Mouse (Mus musculus) urinary bladder, postnatal 4 days (tissue): Measurements from ENCODE around the gene Camta1.

Source experiments
- DNase-seq, 2 experiments: peaks; one replicate each; pipeline ENCODE4 v3.0.0; 2021 to 2022; ENCODE audit warnings: low spot score in 2 of 2

The Camta1 gene

DNA sequence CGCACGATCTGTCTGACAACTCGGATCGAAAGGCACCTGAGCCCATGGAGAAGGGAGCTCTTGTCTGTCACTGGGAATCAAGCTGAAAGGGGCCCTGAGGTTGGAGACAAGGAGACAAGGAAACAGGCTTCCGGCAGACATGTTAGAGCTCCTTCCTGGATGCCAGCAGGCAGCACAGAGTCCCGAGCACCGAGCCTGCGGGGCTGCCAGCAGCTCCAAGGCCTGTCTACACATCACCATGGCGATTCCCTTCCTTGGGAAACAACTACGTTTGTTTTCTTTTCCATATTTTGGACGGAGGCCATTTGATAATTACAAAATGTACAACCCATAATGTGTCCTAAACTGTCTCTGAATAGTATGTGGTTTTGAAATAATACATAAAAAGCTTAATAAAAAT lies 122.8 kb downstream of the Camta1 start:
- DNase-seq: no peak

DNA sequence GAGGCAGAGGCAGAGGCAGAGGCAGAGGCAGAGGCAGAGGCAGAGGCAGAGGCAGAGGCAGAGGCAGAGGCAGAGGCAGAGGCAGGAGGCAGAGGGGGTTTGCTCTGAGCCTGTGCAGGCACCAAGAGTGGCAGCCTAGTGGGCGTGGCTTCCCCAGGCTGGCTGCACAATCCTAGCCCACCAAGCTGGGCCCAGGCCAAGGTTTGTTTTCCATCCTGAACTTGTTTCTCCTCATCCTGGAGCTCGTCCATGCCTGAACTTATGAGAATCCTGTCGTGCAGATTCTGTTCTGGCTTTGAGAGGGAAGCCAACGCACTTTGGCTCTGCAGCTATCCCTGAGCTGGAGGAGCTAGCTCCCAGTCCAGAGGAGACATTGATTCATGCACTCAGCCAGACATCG lies 123.4 kb downstream of the Camta1 start:
- no peak for DNase-seq

DNA sequence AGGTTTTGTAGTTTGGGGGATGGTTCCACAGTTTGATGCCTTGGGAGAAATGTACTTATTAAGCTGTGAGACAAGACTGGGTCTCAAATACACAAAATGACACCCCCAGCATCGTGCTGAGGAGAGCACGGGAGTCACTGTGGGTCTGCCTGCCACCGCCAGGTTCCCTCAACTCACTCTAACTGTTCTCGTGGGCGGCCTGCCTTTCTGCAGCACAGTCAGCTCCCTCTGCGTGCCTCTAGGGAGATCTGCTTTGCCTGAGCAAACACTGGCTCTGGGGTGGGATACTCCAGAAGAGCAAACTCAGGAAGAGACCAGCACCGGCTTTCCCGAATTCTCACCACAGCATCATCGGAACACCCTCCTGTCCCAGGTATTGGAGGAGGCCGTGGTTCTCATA lies 129.0 kb downstream of the Camta1 start:
- no peak for DNase-seq

DNA sequence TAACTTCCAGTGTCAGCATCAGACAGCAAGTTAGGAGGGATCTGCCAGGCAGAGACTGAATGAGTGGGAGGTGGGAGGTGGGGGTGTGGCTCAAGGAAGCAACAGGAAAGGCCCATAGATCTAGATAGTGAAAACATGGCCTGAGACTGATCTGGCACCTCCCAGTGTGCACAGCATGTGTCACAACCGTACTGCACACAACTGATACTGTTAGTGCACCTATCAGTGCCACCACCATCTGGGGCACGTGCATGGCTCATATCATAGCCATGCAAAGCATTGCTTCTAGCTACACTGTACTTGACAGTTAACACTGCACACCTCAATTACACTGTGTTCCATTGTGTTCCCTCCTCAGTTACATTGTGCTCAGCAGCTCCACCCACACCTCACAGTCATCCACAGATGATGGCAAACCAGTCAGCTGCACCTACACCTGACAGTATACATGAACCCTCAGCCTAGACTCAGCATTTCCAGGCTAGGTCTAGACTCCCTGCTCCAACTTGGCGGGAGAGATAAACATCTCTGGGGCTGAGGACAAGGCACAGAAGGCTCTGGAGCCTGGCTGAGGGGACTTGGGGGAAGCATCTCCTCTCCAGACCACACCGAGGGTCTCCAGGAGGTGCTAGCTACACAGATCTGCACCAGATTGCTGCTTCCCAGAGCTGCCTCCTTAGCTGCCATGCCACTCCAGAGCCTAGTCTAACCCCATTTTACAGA lies 131.5 kb downstream of the Camta1 start:
- DNase-seq: no peak

DNA sequence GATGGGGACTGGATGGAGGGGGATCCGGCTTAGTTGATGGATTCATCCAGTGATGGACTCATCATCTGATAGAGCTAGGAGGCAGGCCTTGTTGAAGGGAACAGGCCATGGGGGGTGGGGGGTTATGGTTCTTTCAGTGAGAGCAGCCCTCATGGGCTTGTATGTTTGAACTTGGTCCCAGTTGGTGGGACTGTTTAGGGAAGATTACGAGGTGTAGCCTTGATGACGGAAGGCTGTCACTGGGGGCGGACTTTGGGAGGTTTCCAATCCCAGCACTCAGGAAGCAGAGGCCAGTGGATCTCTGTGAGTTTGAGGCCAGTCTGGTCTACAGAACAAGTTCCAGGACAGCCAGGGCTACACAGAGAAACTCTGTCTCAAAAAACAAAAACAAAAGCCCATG lies 132.6 kb downstream of the Camta1 start:
- no peak for DNase-seq

DNA sequence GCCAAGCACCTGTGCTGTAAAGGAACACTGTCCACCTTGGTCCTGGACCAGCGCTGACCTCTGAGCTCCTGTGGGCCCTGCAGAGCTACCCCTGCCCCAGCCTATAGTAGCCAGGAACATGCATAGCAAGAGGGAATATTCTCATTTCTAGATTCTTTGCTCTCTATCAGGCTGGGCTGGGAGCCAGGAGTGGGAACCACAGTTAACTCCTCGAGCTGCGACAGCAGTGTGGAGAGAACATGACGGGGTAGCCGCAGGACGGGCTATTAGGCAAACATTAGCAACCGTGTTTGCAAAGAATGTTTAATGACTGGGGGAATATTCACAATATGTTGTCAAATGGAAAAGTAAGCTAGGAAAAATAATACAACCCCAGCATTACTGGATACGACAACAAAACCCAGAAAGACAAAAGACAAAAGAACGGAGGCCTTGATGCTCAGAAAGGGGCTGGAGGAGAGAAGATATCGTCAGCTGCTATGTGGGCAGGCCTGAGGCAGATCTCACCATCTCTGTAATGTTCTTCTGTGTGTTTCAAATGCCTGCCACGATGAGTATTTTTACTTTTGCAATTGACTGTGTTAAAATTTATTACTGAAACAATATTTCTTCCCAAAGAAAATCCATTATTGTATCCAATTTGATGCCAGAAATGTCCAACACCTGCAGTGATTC lies 133.1 kb downstream of the Camta1 start:
- DNase-seq: no peak

DNA sequence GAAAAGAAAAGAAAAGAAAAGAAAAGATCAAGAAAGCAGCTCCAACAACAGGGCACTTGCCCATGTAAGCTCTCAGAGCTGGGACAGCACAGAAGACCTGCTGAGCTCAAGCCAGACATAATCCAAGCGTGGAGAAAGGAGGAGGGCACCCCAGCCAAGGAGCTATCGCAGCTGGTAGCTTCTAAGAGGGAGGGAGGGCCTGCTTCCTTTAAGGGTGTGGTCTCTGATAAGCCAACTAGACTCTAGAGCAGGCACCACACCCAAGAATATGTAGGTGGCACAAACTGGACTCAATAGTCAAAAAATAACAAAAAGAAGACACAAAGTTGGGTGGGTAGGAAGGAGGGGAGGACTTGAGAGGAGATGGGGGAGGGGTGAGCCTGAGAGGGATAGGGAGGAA lies 135.3 kb downstream of the Camta1 start:
- no peak for DNase-seq

DNA sequence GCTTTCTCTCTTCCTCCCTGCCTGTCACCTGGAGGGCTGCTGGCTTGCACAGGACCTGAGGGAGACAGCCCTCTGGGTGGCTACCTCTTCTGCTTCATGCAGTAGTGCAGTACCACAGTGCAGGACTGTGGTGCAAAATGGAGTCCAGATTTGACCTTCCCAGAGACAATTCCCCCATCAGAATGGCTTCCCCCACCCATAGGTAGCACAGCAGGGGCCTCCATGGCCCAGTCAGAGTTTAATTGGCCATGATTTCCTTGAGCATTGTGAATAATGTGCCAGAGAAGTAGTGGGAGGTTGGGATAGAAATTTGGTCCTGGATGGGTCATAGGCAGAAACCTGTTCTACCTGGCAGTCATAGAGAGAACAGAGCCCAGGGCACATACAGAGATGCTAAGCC lies 136.8 kb downstream of the Camta1 start:
- no peak for DNase-seq

DNA sequence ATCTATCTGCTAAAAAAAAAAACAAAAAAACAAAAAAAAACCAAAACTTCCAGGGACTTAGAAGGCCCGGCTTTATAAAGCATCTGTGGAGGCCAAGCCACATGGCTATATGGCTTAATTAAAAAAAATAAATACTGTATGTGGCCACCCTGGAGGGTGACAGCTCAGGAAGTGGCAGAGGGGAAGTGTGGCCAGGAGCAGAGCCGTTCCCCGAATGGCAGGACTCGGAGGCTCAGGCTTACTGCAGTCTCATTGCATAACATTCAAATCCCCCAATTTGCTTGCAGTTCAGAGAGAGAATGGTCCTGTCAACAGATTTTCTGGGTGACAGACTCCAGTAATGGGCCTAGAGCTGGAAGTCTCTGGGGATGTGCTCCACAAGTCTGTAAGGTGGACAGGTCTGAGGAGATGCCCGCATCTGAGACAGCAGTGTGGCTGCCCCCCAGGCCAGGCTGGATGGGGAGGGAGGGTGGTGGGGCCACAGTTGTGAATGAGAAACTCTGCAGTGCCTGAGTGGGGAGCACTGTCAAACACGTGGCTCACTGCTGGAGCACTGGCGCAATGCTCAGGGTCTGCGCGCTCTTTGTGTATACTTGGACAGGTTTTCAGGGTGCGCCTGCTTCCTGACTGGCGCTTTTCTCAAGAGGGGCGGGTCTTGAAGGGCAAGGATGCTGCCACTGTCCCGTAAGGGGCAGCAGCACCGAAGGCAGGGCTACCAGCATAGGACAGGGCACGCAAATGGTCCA lies 140.8 kb downstream of the Camta1 start:
- DNase-seq: no peak

DNA sequence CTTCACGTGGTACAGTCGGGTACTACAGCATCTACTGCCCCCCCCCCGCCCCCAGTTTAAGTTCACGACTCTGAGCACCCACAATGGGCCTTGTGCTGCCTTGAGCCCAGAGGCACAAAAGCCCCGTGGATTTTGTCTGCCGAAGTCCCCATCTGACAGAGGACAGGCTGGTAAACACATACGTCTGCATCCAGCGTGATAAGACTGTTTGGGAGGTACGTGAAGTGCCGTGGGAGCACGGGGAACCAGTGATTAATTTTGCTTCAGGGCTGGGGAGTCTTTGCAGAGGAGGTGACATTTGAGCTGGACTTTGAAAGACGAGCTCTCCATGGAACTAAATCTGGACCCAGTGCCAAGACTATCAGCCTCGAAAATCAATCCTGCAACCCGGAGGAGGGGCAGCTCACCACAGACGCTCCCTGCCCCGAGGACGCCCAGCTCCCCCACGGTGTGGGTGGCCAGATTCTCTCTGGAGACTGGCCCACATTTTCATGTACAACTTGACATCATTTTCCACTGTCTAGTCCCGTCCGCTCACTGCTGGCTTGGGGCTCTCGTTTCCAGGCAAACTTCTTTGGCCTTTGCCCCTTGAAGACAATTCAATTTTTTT lies 142.7 kb downstream of the Camta1 start:
- no peak for DNase-seq

DNA sequence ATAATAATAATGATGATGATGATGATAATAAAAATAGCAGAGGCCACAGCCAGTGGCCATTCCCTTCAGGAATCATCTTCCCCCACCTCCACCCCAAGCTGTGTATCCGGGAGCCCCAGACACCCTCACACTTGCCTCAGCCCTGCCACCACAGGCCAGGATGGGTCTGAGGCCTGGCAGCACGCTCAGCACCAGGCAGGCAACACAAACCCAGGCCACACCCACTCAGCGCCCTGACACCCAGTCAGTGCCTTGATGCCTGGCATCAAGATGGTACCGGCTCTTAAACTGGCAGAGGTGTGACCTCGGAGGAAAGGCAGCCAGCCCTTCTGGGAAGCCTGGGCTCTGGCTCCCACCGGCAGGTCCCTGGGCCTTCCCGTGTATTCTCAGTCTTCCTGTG lies 143.8 kb downstream of the Camta1 start:
- no peak for DNase-seq

DNA sequence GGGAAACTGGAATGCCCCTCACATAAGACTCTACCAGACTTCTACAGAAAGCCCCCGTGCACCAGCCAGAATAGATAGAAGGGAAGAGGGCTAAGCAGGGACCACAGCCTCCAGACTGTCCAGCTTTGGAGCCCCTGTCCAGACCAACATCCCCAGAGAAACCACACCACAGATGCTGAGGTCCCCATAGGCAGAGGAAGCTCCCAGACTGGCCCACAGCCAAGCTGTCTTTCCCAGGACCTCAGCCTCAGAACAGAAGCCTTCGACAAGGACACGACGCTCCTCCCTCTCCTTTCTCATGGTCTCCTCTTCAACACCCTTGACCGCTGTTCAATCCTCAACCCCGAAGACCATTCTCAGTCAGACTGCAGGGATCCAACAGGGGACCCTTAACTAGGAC lies 148.0 kb downstream of the Camta1 start:
- no peak for DNase-seq

DNA sequence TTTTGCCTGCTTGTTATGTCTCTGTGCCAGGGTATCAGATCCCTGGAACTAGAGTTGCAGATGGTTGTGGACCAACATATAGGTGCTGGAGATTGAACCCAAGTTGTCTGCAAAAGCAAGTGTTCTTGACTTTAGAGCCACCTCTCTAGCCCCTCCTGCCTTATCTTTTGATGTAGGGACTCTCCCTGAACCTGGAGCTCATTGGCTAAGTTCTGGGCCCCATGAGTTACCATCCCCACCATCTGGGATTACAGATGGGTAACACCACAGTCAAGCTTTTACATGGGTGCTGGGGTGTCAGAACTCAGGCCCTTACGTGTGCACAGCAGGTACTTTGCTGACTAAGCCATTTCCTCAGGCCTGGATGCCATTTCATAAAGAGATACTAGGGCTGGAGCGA lies 150.3 kb downstream of the Camta1 start:
- no peak for DNase-seq

DNA sequence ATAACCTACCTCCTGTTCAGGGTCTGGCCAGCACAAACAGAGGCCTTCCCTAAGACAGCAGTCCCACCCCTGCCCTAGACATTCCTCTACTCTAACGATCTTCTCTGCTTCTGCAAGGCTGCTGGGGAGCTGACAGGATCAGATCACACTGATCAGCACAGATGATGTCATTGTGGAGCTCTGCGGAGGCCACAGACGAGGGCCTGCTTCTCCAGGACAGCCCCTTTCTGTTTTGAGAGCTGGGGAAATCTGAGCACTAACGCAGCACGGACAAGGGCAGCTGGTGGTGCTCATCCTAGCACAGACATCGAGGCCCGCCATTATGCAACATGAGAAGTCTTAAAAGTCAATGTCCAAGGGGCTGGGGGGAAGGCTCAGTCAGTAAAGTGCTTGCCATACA lies 151.2 kb downstream of the Camta1 start:
- no peak for DNase-seq

DNA sequence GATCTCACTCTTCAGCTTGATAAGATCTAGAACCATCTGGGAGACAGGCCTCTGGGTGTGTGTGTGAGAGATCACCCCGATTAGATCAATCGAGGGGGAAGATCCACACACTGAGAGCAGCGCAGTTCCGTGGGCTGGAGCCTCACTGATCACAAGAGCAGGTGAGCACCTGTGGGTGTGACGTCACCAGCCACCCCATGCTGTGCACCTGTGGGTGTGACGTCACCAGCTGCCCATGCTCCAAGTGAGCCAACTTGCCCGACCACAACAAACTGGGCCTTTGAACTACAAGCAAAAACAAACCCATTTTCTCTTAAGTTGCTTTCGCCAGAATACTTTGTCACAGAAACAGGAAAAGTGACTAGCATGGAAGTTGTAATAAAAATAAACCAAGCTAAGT lies 152.4 kb downstream of the Camta1 start:
- no peak for DNase-seq

DNA sequence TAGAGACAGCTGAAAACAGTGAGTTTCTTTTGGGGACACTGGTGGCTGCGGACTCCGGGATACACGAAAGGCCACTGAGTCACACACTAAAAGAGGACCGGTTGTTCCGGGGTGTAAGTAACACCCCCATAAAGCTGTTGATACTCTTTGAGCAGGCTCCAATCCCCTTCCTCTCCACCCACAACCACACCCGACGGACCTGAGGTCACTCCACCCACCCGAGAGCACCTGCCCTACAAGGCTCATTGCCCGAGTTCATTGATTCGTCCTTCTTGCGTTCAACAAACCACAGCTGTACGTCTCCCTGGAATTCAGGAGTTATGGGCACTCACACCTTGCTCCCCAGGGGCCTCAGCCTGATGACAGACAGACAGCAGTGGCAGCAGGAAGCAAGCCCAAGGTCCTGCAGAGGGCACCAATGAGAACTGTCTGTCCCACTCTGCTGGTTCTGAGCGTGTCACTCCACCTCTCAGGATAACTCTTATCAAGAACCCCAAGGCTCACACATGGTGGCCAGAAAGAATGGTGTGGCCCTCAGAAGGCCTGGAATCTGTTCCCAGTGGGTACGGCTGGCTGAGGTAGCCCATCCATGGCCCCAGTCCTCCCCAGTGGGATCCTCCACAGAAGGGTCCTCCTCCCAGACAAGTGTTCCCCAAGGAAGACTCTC lies 158.5 kb downstream of the Camta1 start:
- no peak for DNase-seq

DNA sequence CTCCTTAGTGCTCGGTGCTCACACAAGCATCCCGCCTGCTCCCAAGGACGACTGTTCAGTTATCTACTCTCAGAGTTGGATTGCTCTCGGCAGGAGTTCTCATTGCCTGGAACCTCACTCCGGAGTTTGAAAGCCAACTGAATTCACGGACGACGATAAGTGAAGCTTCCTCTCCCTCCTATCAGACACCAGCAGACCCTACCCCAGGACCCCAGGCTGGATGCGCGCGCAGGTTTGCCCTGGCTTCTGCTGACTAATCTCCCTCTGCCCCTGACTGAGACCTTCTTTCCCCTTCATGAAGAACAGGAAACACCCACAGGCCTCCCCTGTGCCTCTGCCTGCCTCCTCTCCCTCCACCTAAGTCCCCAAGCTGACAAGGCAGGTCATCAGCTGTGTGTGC lies 159.2 kb downstream of the Camta1 start:
- no peak for DNase-seq

DNA sequence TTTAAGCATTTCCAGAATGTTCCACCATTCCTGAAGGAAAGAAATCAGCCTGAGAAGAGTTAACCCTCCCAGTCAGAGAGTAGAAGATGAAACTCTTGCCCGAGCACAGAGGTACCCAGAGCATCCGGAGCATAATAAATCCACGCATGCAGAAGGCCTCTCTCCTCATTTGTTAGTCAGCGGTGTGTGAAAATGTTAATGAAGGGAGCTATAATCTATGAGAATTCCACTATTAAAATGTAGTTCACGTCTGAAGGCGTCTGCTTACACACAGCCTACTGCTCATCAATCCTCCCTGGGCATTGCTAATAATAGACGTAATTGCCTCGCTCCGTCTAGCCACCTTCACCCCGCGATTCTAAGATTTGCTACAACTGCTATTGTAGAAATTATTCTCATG lies 165.7 kb downstream of the Camta1 start:
- no peak for DNase-seq

DNA sequence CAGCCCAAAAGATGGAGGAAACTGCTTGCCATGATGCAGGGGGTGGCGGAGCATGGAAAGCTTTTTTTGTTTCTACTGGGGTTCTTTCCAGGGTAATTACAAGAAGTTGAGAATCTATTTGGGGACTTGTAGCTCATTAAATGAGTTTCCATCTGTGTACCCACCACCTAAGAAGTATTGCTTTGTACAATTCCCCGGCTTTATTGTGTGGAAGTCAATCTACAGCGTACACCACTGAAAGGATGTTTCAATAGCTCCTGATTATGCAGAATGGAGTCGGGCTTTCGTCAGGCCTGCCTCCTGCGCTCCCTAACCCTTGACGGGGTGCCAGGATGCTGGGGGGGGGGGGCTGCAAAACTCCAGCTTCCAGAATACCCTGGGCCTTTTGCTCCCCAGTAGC lies 167.1 kb downstream of the Camta1 start:
- DNase-seq: no peak

DNA sequence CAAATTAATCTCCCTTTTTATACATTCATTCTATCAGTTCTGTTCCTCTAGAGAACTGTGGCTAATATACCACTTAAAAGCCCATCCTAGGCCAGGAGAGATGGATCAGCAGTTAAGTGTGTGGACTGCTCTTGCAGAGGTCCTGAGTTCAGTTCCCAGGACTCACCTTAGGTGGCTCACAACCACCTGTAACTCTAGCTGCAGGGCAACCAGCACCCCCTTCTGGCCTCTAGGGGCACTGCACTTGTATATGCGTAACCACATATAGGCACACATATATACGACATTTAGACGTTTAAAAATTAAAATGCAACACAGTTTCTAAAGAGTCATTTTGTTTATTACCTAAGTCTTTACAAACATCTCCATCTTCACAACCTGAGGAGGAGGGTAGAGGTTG lies 167.6 kb downstream of the Camta1 start:
- no peak for DNase-seq

DNA sequence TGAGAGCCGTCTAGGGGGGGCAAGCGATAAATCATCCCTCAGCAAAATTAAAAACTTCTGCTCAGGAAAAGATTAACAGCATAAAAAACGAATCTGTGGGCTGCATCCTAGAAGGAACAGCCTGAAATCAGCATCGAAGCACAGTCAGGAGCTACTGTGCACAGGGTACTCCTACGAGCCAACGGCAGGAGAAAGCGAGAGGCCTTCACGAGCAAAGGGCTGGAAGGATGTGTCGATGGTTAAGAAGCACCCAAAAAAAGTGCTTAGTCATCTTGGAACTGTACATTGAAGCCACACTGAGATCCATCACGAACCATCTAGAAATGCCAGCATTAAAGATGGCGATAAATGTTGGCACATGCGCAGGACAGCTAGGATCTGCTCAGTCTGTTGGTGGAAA lies 171.6 kb downstream of the Camta1 start:
- no peak for DNase-seq

DNA sequence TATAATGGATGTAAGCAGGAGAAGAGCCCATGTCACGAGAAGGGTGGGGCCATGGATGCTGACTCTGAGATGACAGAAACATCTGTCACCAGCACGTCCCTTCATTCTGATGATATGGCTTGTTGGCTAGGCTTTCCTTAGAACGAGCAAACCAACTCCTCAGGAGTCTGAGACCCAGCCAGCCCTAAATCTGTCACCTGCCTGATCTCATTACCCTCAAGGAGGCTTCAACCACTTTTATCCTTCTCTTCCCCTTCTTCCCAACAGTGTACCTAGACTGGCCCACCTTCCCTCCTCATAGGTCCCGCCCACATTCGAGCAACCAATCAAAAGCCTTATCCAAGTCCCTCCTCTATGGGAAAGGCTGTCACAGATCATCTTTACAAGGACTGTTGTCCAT lies 173.5 kb downstream of the Camta1 start:
- DNase-seq: no peak
